Mouse (Mus musculus) stomach, embryonic 15.5 days (tissue): Measurements from ENCODE around the gene Bod1. TPM values are rescaled to one million over a fixed set of nuclear protein-coding genes. Genes with fewer than 3 reads are reported as not detected.

Experiments used
- ATAC-seq: fragments of 200-750 bp; cut with Nextera tagmentation; 2 replicates; pipeline ENCODE4 v1.8.0; 2017; ENCODE audit warnings: low read depth, moderate number of reproducible peaks, moderate TSS enrichment; ENCODE audit not compliant: insufficient read depth, low FRiP score
- H3K27ac ChIP-seq: fragments of 300-500 bp; sonication (generic); 2 replicates; pipeline ENCODE4 v1.5.1; 2015; ENCODE audit warnings: mild to moderate bottlenecking, inconsistent platforms
- H3K27me3 ChIP-seq: fragments of 300-500 bp; sonication (generic); replicated peaks from 2 replicates; pipeline ENCODE4 v1.6.1; 2015; ENCODE audit warnings: inconsistent platforms
- H3K36me3 ChIP-seq: fragments of 300-500 bp; sonication (generic); 2 replicates; pipeline ENCODE4 v1.6.1; 2015; ENCODE audit warnings: inconsistent platforms
- H3K4me1 ChIP-seq: fragments of 300-500 bp; sonication (generic); 2 replicates; pipeline ENCODE4 v1.6.1; 2015; ENCODE audit warnings: inconsistent platforms
- H3K4me2 ChIP-seq: fragments of 300-500 bp; sonication (generic); 2 replicates; pipeline ENCODE4 v1.6.1; 2015; ENCODE audit warnings: mild to moderate bottlenecking, inconsistent platforms
- H3K4me3 ChIP-seq: fragments of 300-500 bp; sonication (generic); replicated peaks from 2 replicates; pipeline ENCODE4 v1.5.1; 2015; ENCODE audit warnings: inconsistent platforms
- H3K9ac ChIP-seq: fragments of 300-500 bp; sonication (generic); 2 replicates; pipeline ENCODE4 v1.6.1; 2015; ENCODE audit warnings: inconsistent platforms
- H3K9me3 ChIP-seq: fragments of 300-500 bp; sonication (generic); 2 replicates; pipeline ENCODE4 v1.6.1; 2016; ENCODE audit warnings: inconsistent platforms
- WGBS: fragments of 180-500 bp; shearing (Covaris S2); methylation state at CpG from one replicate; pipeline ENCODE4 v1.1.7; 2015; 5-methylcytosine and 5-hydroxymethylcytosine counted together
- polyA plus RNA-seq: library from polyadenylated mRNA; unstranded; fragments of >200 nt; fragmentation: Nextera tagmentation; extraction: Ambion mirVana; gene quantifications from 2 replicates; pipeline ENCODE4 v1.2.1, GENCODE M21; 2015

Gene Bod1
- polyA plus RNA-seq, 1 experiment from 2014 or later, result 78.3 TPM

DNA sequence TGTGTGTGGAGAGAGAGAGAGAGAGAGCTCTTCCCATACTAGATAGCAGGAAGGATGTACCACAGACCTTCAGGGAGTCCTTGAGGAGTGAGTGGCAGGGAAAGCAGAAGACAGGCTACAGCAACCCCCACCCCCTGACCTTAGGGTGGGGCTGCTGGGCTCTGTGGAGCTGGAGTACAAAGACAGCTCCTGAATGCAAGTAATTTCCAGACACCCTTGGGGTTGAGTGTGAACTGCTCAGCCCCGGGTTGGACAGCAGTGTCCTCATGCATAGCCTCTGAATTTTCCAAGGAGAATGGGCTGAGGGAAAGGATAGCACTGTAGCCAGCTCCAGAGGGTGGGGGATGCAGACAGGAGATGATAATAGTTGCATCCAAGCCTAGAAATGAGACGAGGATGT lies 50.9 kb downstream of the Bod1 start:
- 58% methylated on average over 2 of the region's 2 CpGs for WGBS
- Histone ChIP-seq H3K27ac (no peak overlapping the region), H3K9me3 (no peaks in the 10 kb centered on the region), H3K4me1 (no peaks in the 10 kb centered on the region), H3K4me2 (no peak overlapping the region), H3K9ac (no peak overlapping the region), H3K4me3 (no peak overlapping the region), H3K27me3 (no peaks in the 10 kb centered on the region), H3K36me3 (no peaks in the 10 kb centered on the region)
- ATAC-seq, result no peak

DNA sequence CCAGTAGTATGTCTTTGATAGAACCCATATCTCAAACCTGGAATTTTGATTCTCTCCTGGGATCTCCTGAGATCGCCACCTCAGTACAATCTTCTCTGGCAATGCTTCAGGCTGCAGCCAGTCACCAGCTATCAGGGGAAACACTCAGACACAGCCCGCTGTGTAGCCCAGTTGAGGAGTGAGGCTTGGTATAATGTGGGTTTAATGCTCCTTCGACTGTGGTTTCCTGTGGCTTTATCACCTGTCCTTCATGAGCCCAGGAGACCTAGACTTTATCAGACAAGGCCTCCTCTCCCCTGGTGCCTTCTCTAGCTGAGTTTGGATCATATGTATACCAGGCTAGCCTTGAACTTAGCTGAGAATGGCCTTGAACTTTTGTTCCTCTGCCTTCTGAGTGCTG lies 53.9 kb downstream of the Bod1 start:
- ATAC-seq, result no peak
- H3K9ac ChIP-seq, result no peak overlapping the region
- WGBS, result 93% methylated on average over 3 of the region's 3 CpGs
- H3K27ac ChIP-seq, result no peak overlapping the region
- no peaks in the 10 kb centered on the region for H3K9me3 ChIP-seq
- no peak overlapping the region for H3K4me3 ChIP-seq
- no peaks in the 10 kb centered on the region for H3K4me1 ChIP-seq
- H3K27me3 ChIP-seq, result no peaks in the 10 kb centered on the region
- no peak overlapping the region for H3K4me2 ChIP-seq
- H3K36me3 ChIP-seq, result no peaks in the 10 kb centered on the region

GRCm38 (mm10) chr11:31617236-31617635 lies 54.4 kb downstream of the Bod1 start:
- no peaks in the 10 kb centered on the region for H3K4me1 ChIP-seq
- no peaks in the 10 kb centered on the region for H3K9me3 ChIP-seq
- WGBS, result 40% methylated on average over 3 of the region's 3 CpGs
- no peak overlapping the region for H3K4me2 ChIP-seq
- no peaks in the 10 kb centered on the region for H3K27me3 ChIP-seq
- no peaks in the 10 kb centered on the region for H3K36me3 ChIP-seq
- no peak for ATAC-seq
- H3K4me3 ChIP-seq, result no peak overlapping the region
- no peak overlapping the region for H3K9ac ChIP-seq
- H3K27ac ChIP-seq, result no peak overlapping the region

DNA sequence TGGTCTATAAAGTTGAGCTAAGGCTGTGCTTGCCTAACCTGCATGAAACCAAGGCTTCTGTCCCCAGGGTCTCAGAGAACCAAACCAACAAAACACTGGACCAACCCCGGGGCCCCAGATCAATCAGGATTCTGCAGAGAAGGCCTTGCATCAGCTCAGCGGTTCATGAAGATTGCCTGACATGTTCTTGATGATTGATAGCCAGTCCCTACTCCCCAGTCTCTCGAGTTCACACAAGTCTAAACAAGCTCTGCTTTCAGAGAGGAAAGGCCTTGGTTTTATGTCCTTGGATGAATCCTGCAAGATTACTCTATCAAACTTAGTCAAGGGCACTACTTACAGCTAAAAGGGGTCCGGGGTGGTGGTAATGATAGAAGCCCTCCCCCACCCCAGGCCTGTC lies 55.0 kb downstream of the Bod1 start:
- H3K4me2 ChIP-seq, result no peak overlapping the region
- H3K4me3 ChIP-seq, result no peak overlapping the region
- H3K4me1 ChIP-seq, result no peaks in the 10 kb centered on the region
- WGBS, result 44% methylated on average over 4 of the region's 4 CpGs
- H3K27me3 ChIP-seq, result no peaks in the 10 kb centered on the region
- ATAC-seq, result no peak
- no peaks in the 10 kb centered on the region for H3K9me3 ChIP-seq
- H3K36me3 ChIP-seq, result no peaks in the 10 kb centered on the region
- no peak overlapping the region for H3K9ac ChIP-seq
- no peak overlapping the region for H3K27ac ChIP-seq

Other genes starting within 250 kb of the Bod1 start
- 4.2 and 4.6 TPM in 2 replicates for gene Cpeb4, start 200.3 kb upstream of the Bod1 start, polyA plus RNA-seq